Mouse (Mus musculus) lung, embryonic 15.5 days (tissue): Measurements from ENCODE around the gene Krtap10-10. TPM values are rescaled to one million over a fixed set of nuclear protein-coding genes. Genes with fewer than 3 reads are reported as not detected.
"Not testable (repeated sequence)": the region's sequence is repeated elsewhere in the genome, so short reads cannot be mapped to it uniquely, and the experiment has no call there.

Source experiments
- ATAC-seq: fragments of 200-750 bp; cut with Nextera tagmentation; 2 replicates; pipeline ENCODE4 v1.8.0; 2017; ENCODE audit warnings: moderate number of reproducible peaks, borderline replicate concordance; ENCODE audit not compliant: low FRiP score, low TSS enrichment; ENCODE audit errors: extremely low read depth
- H3K27ac ChIP-seq: fragments of 300-500 bp; sonication (generic); 2 replicates; pipeline ENCODE4 v1.5.1; 2015; ENCODE audit warnings: moderate library complexity, mild to moderate bottlenecking, inconsistent platforms
- H3K27me3 ChIP-seq: fragments of 300-500 bp; sonication (generic); 2 replicates; pipeline ENCODE4 v1.6.1; 2015; ENCODE audit warnings: inconsistent platforms
- H3K36me3 ChIP-seq: fragments of 300-500 bp; sonication (generic); 2 replicates; pipeline ENCODE4 v1.6.1; 2015; ENCODE audit warnings: inconsistent platforms
- H3K4me1 ChIP-seq: fragments of 300-500 bp; sonication (generic); 2 replicates; pipeline ENCODE4 v1.6.1; 2015; ENCODE audit warnings: inconsistent platforms
- H3K4me2 ChIP-seq: fragments of 300-500 bp; sonication (generic); 2 replicates; pipeline ENCODE4 v1.6.1; 2015; ENCODE audit warnings: inconsistent platforms, mild to moderate bottlenecking, moderate library complexity
- H3K4me3 ChIP-seq: fragments of 300-500 bp; sonication (generic); 2 replicates; pipeline ENCODE4 v1.5.1; 2015; ENCODE audit warnings: mild to moderate bottlenecking, inconsistent platforms
- H3K9ac ChIP-seq: fragments of 300-500 bp; sonication (generic); 2 replicates; pipeline ENCODE4 v1.6.1; 2015; ENCODE audit warnings: inconsistent platforms
- H3K9me3 ChIP-seq: fragments of 300-500 bp; sonication (generic); 2 replicates; pipeline ENCODE4 v1.6.1; 2016; ENCODE audit warnings: inconsistent platforms
- WGBS: fragments of 180-500 bp; shearing (Covaris S2); methylation state at CpG from one replicate; pipeline ENCODE4 v1.1.7; 2015; 5-methylcytosine and 5-hydroxymethylcytosine counted together
- polyA plus RNA-seq: library from polyadenylated mRNA; unstranded; fragments of >200 nt; fragmentation: Nextera tagmentation; extraction: Ambion mirVana; gene quantifications from 2 replicates; pipeline ENCODE4 v1.2.1, GENCODE M21; 2015

Krtap10-10 gene
- polyA plus RNA-seq, result not detected in 2 replicates

- no peaks in the 10 kb centered on the region for H3K9me3 ChIP-seq
- no peak within 1 kb of the TSS for H3K4me3 ChIP-seq
- H3K36me3 ChIP-seq, result no peaks in the 10 kb centered on the region
- H3K9ac ChIP-seq, result no peak within 1 kb of the TSS
- 54% methylated on average over 9 of the region's 9 CpGs for WGBS
- no peak for ATAC-seq
- no peak within 1 kb of the TSS for H3K27ac ChIP-seq
- H3K4me1 ChIP-seq, result no peaks in the 10 kb centered on the region
- H3K27me3 ChIP-seq, result no peaks in the 10 kb centered on the region
- no peak within 1 kb of the TSS for H3K4me2 ChIP-seq
Measured at GRCm38 (mm10) chr10:77835647-77836046, at the start of gene Krtap10-10. TSS of gene Krtap10-10 (plus strand) at chr10:77835947.

- 44% methylated on average over 1 of the region's 1 CpGs for WGBS
Measured at GRCm38 (mm10) chr10:77787876-77788275, 47.9 kb upstream of the Krtap10-10 start, which contains the start of gene Gm7137. TSS of gene Gm7137 (minus strand) at chr10:77788200.

GRCm38 (mm10) chr10:77788621-77789020 is 47.1 kb upstream of the Krtap10-10 start:
- Histone ChIP-seq H3K4me2 (no peak overlapping the region), H3K9ac (no peak overlapping the region), H3K4me1 (no peaks in the 10 kb centered on the region), H3K27ac (no peak overlapping the region), H3K4me3 (no peak overlapping the region), H3K9me3 (no peaks in the 10 kb centered on the region), H3K36me3 (no peaks in the 10 kb centered on the region), H3K27me3 (no peaks in the 10 kb centered on the region)
- no peak for ATAC-seq
- WGBS, result 79% methylated on average over 2 of the region's 2 CpGs

More at GRCm38 (mm10) chr10:77787876-77788275, 47.9 kb upstream of the Krtap10-10 start, which contains the start of gene Gm7137:
- H3K36me3 ChIP-seq, H3K27ac ChIP-seq, H3K9me3 ChIP-seq, ATAC-seq, H3K4me2 ChIP-seq, H3K4me1 ChIP-seq, H3K9ac ChIP-seq, H3K27me3 ChIP-seq, H3K4me3 ChIP-seq: not testable (repeated sequence)

GRCm38 (mm10) chr10:77794976-77795375 is 40.8 kb upstream of the Krtap10-10 start, which contains the start of gene Gm9639:
TSS of gene Gm9639 (minus strand) at chr10:77795076.
- no peak within 1 kb of the TSS for H3K4me3 ChIP-seq
- no peaks in the 10 kb centered on the region for H3K36me3 ChIP-seq
- no peaks in the 10 kb centered on the region for H3K9me3 ChIP-seq
- ATAC-seq, result no peak
- no peak within 1 kb of the TSS for H3K9ac ChIP-seq
- H3K27ac ChIP-seq, result no peak within 1 kb of the TSS
- H3K27me3 ChIP-seq, result no peaks in the 10 kb centered on the region
- no peaks in the 10 kb centered on the region for H3K4me1 ChIP-seq
- no peak within 1 kb of the TSS for H3K4me2 ChIP-seq
- WGBS, result 41% methylated on average over 2 of the region's 2 CpGs

GRCm38 (mm10) chr10:77797677-77798076 is 38.1 kb upstream of the Krtap10-10 start:
- Histone ChIP-seq H3K36me3 (no peaks in the 10 kb centered on the region), H3K27me3 (no peaks in the 10 kb centered on the region), H3K9ac (no peak overlapping the region), H3K4me1 (no peaks in the 10 kb centered on the region), H3K27ac (no peak overlapping the region), H3K9me3 (no peaks in the 10 kb centered on the region), H3K4me2 (no peak overlapping the region), H3K4me3 (no peak overlapping the region)
- WGBS, result 13% methylated on average over 3 of the region's 3 CpGs
- ATAC-seq, result no peak

GRCm38 (mm10) chr10:77798164-77798920 is 37.4 kb upstream of the Krtap10-10 start:
- H3K36me3 ChIP-seq, H3K9ac ChIP-seq, H3K4me1 ChIP-seq, H3K4me2 ChIP-seq, H3K27me3 ChIP-seq, H3K27ac ChIP-seq, H3K9me3 ChIP-seq, H3K4me3 ChIP-seq: not testable (repeated sequence)
- 0 out of 2 replicates have a peak, but pooled peaks have one; percentile 39 for ATAC-seq
- 31% methylated on average over 3 of the region's 3 CpGs for WGBS

- ATAC-seq, result no peak
- no peak within 1 kb of the TSS for H3K4me2 ChIP-seq
- H3K27ac ChIP-seq, result no peak within 1 kb of the TSS
- no peaks in the 10 kb centered on the region for H3K36me3 ChIP-seq
- H3K4me3 ChIP-seq, result no peak within 1 kb of the TSS
- H3K27me3 ChIP-seq, result no peaks in the 10 kb centered on the region
- WGBS, result 57% methylated on average over 8 of the region's 8 CpGs
- H3K4me1 ChIP-seq, result no peaks in the 10 kb centered on the region
- H3K9me3 ChIP-seq, result no peaks in the 10 kb centered on the region
- H3K9ac ChIP-seq, result no peak within 1 kb of the TSS
Measured at GRCm38 (mm10) chr10:77798921-77799508, 36.7 kb upstream of the Krtap10-10 start, which contains the start of gene Gm19668. TSS of gene Gm19668 (minus strand) at chr10:77799133.

- no peaks in the 10 kb centered on the region for H3K27me3 ChIP-seq
- WGBS, result 34% methylated on average over 3 of the region's 3 CpGs
- no peaks in the 10 kb centered on the region for H3K9me3 ChIP-seq
- no peak overlapping the region for H3K9ac ChIP-seq
- H3K4me3 ChIP-seq, result no peak overlapping the region
- no peaks in the 10 kb centered on the region for H3K4me1 ChIP-seq
- no peak overlapping the region for H3K27ac ChIP-seq
- no peak; the same call in 1 of the 2 replicates for ATAC-seq
- H3K36me3 ChIP-seq, result no peaks in the 10 kb centered on the region
- no peak overlapping the region for H3K4me2 ChIP-seq
Measured at GRCm38 (mm10) chr10:77804095-77804494, 31.7 kb upstream of the Krtap10-10 start.

GRCm38 (mm10) chr10:77811743-77812142 is 24.0 kb upstream of the Krtap10-10 start, which contains the start of gene Gm9507:
TSS of gene Gm9507 (minus strand) at chr10:77811843.
- no peaks in the 10 kb centered on the region for H3K4me1 ChIP-seq
- H3K27me3 ChIP-seq, result peaks cover 5% of the 10 kb centered on the region; the same call in 1 of the 2 replicates
- H3K9me3 ChIP-seq, result no peaks in the 10 kb centered on the region
- no peak for ATAC-seq
- WGBS, result 47% methylated on average over 5 of the region's 5 CpGs
- no peak within 1 kb of the TSS for H3K27ac ChIP-seq
- H3K4me2 ChIP-seq, result no peak within 1 kb of the TSS
- no peaks in the 10 kb centered on the region for H3K36me3 ChIP-seq
- no peak within 1 kb of the TSS for H3K4me3 ChIP-seq
- no peak within 1 kb of the TSS for H3K9ac ChIP-seq

GRCm38 (mm10) chr10:77814382-77814781 is 21.4 kb upstream of the Krtap10-10 start, which contains the start of gene Gm2696:
TSS of gene Gm2696 (plus strand) at chr10:77814682.
- H3K36me3 ChIP-seq, result no peaks in the 10 kb centered on the region
- H3K27ac ChIP-seq, result no peak within 1 kb of the TSS
- no peak within 1 kb of the TSS for H3K9ac ChIP-seq
- no peak within 1 kb of the TSS for H3K4me2 ChIP-seq
- no peak for ATAC-seq
- H3K9me3 ChIP-seq, result no peaks in the 10 kb centered on the region
- H3K27me3 ChIP-seq, result peaks cover 5% of the 10 kb centered on the region; the same call in 1 of the 2 replicates
- no peaks in the 10 kb centered on the region for H3K4me1 ChIP-seq
- 34% methylated on average over 4 of the region's 4 CpGs for WGBS
- no peak within 1 kb of the TSS for H3K4me3 ChIP-seq

- Histone ChIP-seq H3K36me3 (no peaks in the 10 kb centered on the region), H3K9me3 (no peaks in the 10 kb centered on the region), H3K4me3 (no peak overlapping the region), H3K9ac (no peak overlapping the region), H3K27ac (no peak overlapping the region), H3K4me1 (no peaks in the 10 kb centered on the region), H3K27me3 (peaks cover 5% of the 10 kb centered on the region; the same call in 1 of the 2 replicates), H3K4me2 (no peak overlapping the region)
- ATAC-seq, result no peak
- 24% methylated on average over 5 of the region's 5 CpGs for WGBS
Measured at GRCm38 (mm10) chr10:77815514-77815913, 20.2 kb upstream of the Krtap10-10 start.

- 94% methylated on average over 4 of the region's 4 CpGs for WGBS
- no peak overlapping the region for H3K4me2 ChIP-seq
- no peak overlapping the region for H3K27ac ChIP-seq
- H3K4me3 ChIP-seq, result no peak overlapping the region
- no peaks in the 10 kb centered on the region for H3K9me3 ChIP-seq
- 0 out of 2 replicates have a peak, but pooled peaks have one; percentile 27 for ATAC-seq
- H3K27me3 ChIP-seq, result peaks cover 5% of the 10 kb centered on the region; the same call in 1 of the 2 replicates
- no peak overlapping the region for H3K9ac ChIP-seq
- H3K4me1 ChIP-seq, result no peaks in the 10 kb centered on the region
- no peaks in the 10 kb centered on the region for H3K36me3 ChIP-seq
Measured at GRCm38 (mm10) chr10:77818523-77818922, 17.2 kb upstream of the Krtap10-10 start.
